Mouse (Mus musculus) forebrain, embryonic 14.5 days (tissue): ENCODE measurements around the gene Zxdc. TPM values are rescaled to one million over a fixed set of nuclear protein-coding genes. Genes with fewer than 3 reads are reported as not detected.

Experiments used
- ATAC-seq: fragments of 200-750 bp; cut with Nextera tagmentation; 2 replicates; pipeline ENCODE4 v1.8.0; 2017; ENCODE audit warnings: mild to moderate bottlenecking, moderate library complexity
- DNase-seq: peaks from one replicate; pipeline ENCODE4 v3.0.0-alpha.2; 2015; ENCODE audit warnings: low spot score
- H3K27ac ChIP-seq: fragments of 300-500 bp; sonication (generic); 2 replicates; pipeline ENCODE4 v1.5.1; 2014; ENCODE audit warnings: low read depth, mild to moderate bottlenecking, control low read depth, low read length, moderate library complexity
- H3K27me3 ChIP-seq: fragments of 300-500 bp; sonication (generic); replicated peaks from 2 replicates; pipeline ENCODE4 v1.6.1; 2014; ENCODE audit warnings: low read length, control low read depth, mixed read lengths; ENCODE audit not compliant: control insufficient read depth, insufficient read depth
- H3K36me3 ChIP-seq: fragments of 300-500 bp; sonication (generic); 2 replicates; pipeline ENCODE4 v1.6.1; 2014; ENCODE audit warnings: low read length, control low read depth; ENCODE audit not compliant: control insufficient read depth, insufficient read depth
- H3K4me1 ChIP-seq: fragments of 300-500 bp; sonication (generic); 2 replicates; pipeline ENCODE4 v1.6.1; 2014; ENCODE audit warnings: antibody characterized with exemption, low read length, control low read depth; ENCODE audit not compliant: control insufficient read depth, insufficient read depth
- H3K4me2 ChIP-seq: fragments of 300-500 bp; sonication (generic); 2 replicates; pipeline ENCODE4 v1.6.1; 2014; ENCODE audit warnings: mild to moderate bottlenecking, control low read depth, low read length
- H3K4me3 ChIP-seq: fragments of 300-500 bp; sonication (generic); 2 replicates; pipeline ENCODE4 v1.5.1; 2014; ENCODE audit warnings: low read depth, low read length, control low read depth
- H3K9ac ChIP-seq: fragments of 300-500 bp; sonication (generic); 2 replicates; pipeline ENCODE4 v1.6.1; 2014; ENCODE audit warnings: mild to moderate bottlenecking, low read length, control low read depth, moderate library complexity
- H3K9me3 ChIP-seq: fragments of 300-500 bp; sonication (generic); replicated peaks from 2 replicates; pipeline ENCODE4 v1.6.1; 2016; ENCODE audit warnings: low read length, control low read depth, mixed read lengths; ENCODE audit not compliant: control insufficient read depth
- WGBS: fragments of 180-500 bp; shearing (Covaris S2); extraction: QIAGEN DNeasy Blood & Tissue Kit; methylation state at CpG from one replicate; pipeline ENCODE4 v1.1.7; 2014; 5-methylcytosine and 5-hydroxymethylcytosine counted together
- polyA plus RNA-seq: library from polyadenylated mRNA; unstranded; fragments of >200 nt; fragmentation: Nextera tagmentation; extraction: Ambion mirVana; gene quantifications from 2 replicates; pipeline ENCODE4 v1.2.1, GENCODE M21; 2014

The Zxdc gene
- polyA plus RNA-seq, 1 experiment from 2014 or later: 14.0 TPM

DNA sequence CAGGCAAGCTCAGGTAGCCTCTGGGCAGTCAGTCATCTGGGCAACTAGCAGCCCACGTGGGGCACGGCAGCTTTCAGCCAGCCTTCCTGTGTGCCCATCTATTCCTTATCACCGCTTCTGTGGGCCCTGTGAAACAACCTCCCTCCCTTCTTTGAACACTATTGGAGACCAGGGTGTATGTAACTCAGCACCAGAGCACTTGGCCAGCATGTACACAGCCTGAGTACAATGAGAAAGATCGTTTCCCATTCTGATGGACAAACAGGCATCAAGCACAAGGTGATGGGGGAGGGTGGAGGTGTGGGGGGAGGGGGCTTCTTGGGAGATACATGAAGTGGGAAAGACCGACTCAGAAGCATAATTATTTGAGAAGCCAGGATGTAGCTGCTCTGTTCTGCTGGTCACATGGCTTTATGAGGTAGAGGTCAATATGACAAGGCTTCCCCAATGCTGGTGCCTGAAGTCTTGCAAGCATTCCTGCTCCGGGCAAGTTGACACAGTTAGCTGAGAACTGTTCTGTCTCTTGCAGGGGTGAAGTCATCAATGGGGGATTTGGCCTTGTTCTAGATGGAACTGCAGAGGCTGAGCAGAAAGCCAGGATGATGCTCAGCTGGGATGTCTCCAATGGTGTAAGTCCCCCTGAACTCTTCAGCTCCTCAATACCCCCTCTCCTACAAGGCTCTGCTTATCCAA lies 8.2 kb upstream of the Zxdc start:
- DNase-seq: no peak
- Histone ChIP-seq H3K9me3 (no peaks in the 10 kb centered on the region), H3K36me3 (no peaks in the 10 kb centered on the region), H3K4me3 (no peak overlapping the region), H3K27ac (no peak overlapping the region), H3K9ac (no peak overlapping the region), H3K4me2 (no peak overlapping the region), H3K4me1 (peaks cover 5% of the 10 kb centered on the region; the same call in 1 of the 2 replicates), H3K27me3 (no peaks in the 10 kb centered on the region)
- WGBS: 87% methylated on average over 6 of the region's 6 CpGs
- ATAC-seq: no peak

DNA sequence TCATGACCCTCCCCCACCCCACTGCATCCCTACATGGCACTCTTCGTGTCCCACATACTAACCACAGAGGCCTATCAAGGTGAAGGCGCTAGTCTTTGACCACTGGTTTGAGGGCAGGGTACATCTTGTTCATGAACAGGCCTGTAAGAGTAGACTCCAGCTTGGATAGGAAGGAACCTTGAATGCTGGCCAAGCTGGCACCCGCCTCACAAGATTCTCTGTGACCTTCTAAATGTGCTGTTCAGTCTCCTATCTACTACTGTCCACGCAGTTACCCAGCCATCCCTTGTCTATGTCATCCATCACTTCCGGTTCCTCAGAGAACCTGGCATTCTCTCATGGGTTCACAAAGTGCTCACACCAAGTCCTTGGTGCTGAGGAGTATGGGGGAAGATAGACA lies 6.0 kb upstream of the Zxdc start:
- DNase-seq (no peak), ATAC-seq (no peak)
- Histone ChIP-seq H3K4me2 (no peak overlapping the region), H3K36me3 (no peaks in the 10 kb centered on the region), H3K9me3 (no peaks in the 10 kb centered on the region), H3K4me3 (no peak overlapping the region), H3K27me3 (no peaks in the 10 kb centered on the region), H3K27ac (no peak overlapping the region), H3K9ac (no peak overlapping the region), H3K4me1 (peaks cover 5% of the 10 kb centered on the region; the same call in 1 of the 2 replicates)
- WGBS: 86% methylated on average over 5 of the region's 5 CpGs

- ATAC-seq: peak; percentile 82
- no peaks in the 10 kb centered on the region for H3K27me3 ChIP-seq
These were observed 647 bp downstream of the Zxdc start for GRCm38 (mm10) chr6:90369725-90370553.

DNA sequence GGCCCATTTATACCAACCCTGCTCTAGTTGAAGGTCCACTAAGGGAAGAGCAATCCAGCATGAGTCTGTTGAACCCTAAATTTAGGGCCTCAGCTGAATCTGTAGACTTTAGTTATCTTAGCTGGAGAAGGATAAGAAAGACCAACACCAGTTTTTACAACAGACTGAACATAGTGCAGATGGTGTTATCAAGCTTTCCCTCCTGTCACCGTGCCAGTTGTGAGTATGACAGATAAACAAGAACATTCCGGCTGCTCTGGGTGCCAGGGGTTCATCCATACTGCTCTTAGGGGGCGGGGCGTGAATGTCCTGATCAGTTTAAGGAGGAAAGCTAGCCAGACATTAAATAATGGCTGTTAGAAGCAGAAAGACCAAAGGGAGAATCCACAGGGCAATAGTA lies 5.4 kb downstream of the Zxdc start:
- WGBS: 93% methylated on average over 4 of the region's 4 CpGs

More at GRCm38 (mm10) chr6:90369725-90370553, 647 bp downstream of the Zxdc start:
- Histone ChIP-seq H3K4me2 (peak overlapping the region; percentile 96), H3K4me3 (peak overlapping the region; percentile 95), H3K36me3 (peaks cover 22% of the 10 kb centered on the region), H3K4me1 (peaks cover 17% of the 10 kb centered on the region), H3K9ac (peak overlapping the region; percentile 92), H3K27ac (peak overlapping the region; percentile 78), H3K9me3 (no peaks in the 10 kb centered on the region)
- WGBS: under 1% methylated on average over 82 of the region's 98 CpGs
- DNase-seq: peak; percentile 46

DNA sequence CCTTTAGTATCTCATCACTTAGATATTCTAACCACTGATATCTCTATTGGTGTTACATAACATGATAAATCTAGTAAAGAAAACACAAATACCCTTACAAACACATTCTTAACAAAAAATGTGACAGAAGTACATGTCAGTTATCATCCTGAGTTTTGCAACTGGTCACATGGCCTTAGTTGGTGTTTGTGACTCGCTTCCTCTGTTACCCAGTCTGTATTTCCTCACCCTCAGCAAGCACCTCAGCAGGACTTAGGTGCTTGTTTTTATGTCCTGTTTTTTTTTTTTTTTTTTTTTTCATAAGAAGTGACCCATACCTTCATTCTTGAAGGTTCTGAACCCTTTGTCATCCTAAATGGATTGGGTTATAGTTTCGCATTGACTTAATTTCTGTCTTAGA lies 8.4 kb downstream of the Zxdc start:
- Histone ChIP-seq H3K27me3 (no peaks in the 10 kb centered on the region), H3K4me3 (no peak overlapping the region), H3K4me2 (no peak overlapping the region), H3K9ac (no peak overlapping the region), H3K9me3 (no peaks in the 10 kb centered on the region), H3K27ac (no peak overlapping the region), H3K4me1 (0 out of 2 replicates have a peak, but pooled peaks cover 2% of the 10 kb centered on the region), H3K36me3 (peaks cover 93% of the 10 kb centered on the region)
- DNase-seq: no peak
- 98% methylated on average over 2 of the region's 2 CpGs for WGBS
- no peak for ATAC-seq

More for the DNA sequence above, 5.4 kb downstream of the Zxdc start:
- peaks cover 17% of the 10 kb centered on the region for H3K4me1 ChIP-seq
- H3K36me3 ChIP-seq: peaks cover 65% of the 10 kb centered on the region
- no peaks in the 10 kb centered on the region for H3K9me3 ChIP-seq
- no peak overlapping the region for H3K9ac ChIP-seq
- H3K4me3 ChIP-seq: no peak overlapping the region
- no peak overlapping the region for H3K27ac ChIP-seq
- no peak overlapping the region for H3K4me2 ChIP-seq
- no peak for ATAC-seq
- DNase-seq: peak; percentile 7
- H3K27me3 ChIP-seq: no peaks in the 10 kb centered on the region

DNA sequence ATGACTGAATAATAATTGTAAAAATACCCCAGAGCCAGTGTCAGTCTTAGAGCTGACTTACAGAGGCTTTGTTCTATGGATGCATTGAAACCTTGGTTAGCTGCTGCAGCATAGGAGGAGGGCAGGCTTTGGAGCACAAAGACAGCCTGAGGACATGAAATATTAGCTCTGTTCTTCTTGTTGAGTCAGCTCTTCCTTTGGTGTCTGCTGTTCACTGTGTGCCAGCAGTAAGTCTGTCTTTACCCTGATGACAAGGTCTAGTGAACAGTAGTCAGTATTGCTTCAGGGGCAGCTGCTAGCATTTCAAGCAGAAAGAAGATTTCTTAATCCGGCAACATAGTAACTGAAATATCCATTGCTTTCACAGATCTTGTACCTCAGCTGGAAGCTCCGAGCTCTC lies 12.2 kb downstream of the Zxdc start:
- WGBS: 93% methylated on average over 2 of the region's 2 CpGs
- Histone ChIP-seq H3K27me3 (no peaks in the 10 kb centered on the region), H3K4me2 (no peak overlapping the region), H3K4me1 (no peaks in the 10 kb centered on the region), H3K9me3 (no peaks in the 10 kb centered on the region), H3K4me3 (no peak overlapping the region), H3K27ac (no peak overlapping the region), H3K9ac (no peak overlapping the region), H3K36me3 (peaks cover 92% of the 10 kb centered on the region)
- DNase-seq (no peak), ATAC-seq (no peak)

- Histone ChIP-seq H3K36me3 (peaks cover 69% of the 10 kb centered on the region), H3K4me3 (no peak overlapping the region), H3K9ac (no peak overlapping the region), H3K4me1 (no peaks in the 10 kb centered on the region), H3K27me3 (no peaks in the 10 kb centered on the region), H3K27ac (no peak overlapping the region), H3K9me3 (no peaks in the 10 kb centered on the region), H3K4me2 (no peak overlapping the region)
- ATAC-seq: no peak
- WGBS: 90% methylated on average over 4 of the region's 4 CpGs
- no peak for DNase-seq
These were observed 21.3 kb downstream of the Zxdc start for GRCm38 (mm10) chr6:90390629-90391028.

DNA sequence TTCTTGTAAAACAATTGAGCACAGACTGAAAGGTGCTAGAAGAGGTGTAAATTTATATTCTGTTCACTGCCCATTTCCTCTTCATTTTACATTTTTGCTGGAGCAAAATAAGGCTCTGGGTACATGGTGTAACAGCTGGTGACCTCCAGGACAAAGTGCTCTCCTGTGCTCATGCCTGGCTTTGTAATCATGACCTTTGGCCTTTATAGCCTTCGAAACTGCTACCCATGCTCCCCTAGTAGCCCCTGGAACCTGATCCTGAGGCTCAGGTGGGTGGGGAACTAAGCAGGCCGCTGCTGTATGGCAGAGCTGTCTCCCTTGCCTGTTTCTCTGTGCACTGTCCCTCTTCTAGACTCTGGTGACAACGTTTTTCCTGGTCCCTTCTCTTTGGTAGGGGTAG lies 24.7 kb downstream of the Zxdc start:
- no peak overlapping the region for H3K27ac ChIP-seq
- no peak overlapping the region for H3K9ac ChIP-seq
- 69% methylated on average over 3 of the region's 3 CpGs for WGBS
- DNase-seq: no peak
- H3K27me3 ChIP-seq: no peaks in the 10 kb centered on the region
- no peak for ATAC-seq
- no peak overlapping the region for H3K4me2 ChIP-seq
- no peak overlapping the region for H3K4me3 ChIP-seq
- H3K9me3 ChIP-seq: no peaks in the 10 kb centered on the region
- no peaks in the 10 kb centered on the region for H3K4me1 ChIP-seq
- peaks cover 47% of the 10 kb centered on the region for H3K36me3 ChIP-seq

DNA sequence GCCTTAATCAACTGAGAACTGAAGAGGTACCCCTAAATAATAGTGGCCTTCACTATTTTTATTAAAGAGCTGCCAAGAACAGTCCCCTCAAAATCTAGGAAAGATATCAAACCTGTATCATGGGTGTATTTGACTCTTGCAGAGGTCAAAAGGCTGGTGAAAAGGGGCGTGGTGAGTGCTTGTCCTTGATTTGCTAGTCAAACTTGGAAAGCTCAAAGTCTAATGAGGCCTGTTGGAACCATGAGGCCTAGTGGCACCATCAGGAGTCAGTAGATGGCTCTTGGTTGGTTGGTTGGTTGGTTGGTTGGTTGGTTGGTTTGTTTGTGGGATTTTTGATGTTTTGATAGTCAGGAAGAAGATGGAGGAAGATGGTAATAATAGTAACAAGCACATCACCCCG lies 26.5 kb downstream of the Zxdc start:
- 100% methylated on average over 2 of the region's 2 CpGs for WGBS
- ATAC-seq: no peak
- no peak overlapping the region for H3K27ac ChIP-seq
- no peak for DNase-seq
- H3K4me2 ChIP-seq: no peak overlapping the region
- H3K4me1 ChIP-seq: no peaks in the 10 kb centered on the region
- H3K27me3 ChIP-seq: no peaks in the 10 kb centered on the region
- H3K9me3 ChIP-seq: no peaks in the 10 kb centered on the region
- H3K4me3 ChIP-seq: no peak overlapping the region
- H3K36me3 ChIP-seq: peaks cover 38% of the 10 kb centered on the region; the same call in 1 of the 2 replicates
- no peak overlapping the region for H3K9ac ChIP-seq
